Mouse (Mus musculus) spleen, postnatal 36 days (tissue): ENCODE measurements around the gene Tex13c2.

Experiments used
- DNase-seq, 2 experiments: peaks; one replicate each; pipeline ENCODE4 v3.0.0; 2022; ENCODE audit warnings: low spot score in 2 of 2, mixed read lengths in 1 of 2

The Tex13c2 gene

DNA sequence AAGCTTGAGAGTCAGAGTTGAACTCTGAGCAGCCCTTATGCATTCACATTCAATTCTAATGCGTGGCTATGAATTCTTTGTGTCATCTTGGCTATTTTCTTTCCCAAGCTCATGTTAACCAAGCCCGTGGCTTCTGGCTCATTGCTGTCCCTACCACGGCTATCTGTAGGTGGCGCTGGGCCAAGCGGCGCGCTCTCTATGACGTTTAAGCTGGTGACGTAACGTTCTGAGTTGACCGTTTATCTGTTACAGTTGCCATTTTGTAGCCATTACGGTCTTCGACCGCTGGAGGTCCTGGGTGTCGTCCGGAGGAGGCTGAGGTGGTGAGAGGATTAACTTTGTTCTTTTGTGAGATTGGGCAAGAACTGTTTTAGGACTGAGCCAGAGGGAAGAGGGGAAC lies at the start of gene Tex13c2:
Gene Tex13c2, plus strand, starts transcription at position 246 of the 400 bp plus-strand sequence.
- no peak for DNase-seq

DNA sequence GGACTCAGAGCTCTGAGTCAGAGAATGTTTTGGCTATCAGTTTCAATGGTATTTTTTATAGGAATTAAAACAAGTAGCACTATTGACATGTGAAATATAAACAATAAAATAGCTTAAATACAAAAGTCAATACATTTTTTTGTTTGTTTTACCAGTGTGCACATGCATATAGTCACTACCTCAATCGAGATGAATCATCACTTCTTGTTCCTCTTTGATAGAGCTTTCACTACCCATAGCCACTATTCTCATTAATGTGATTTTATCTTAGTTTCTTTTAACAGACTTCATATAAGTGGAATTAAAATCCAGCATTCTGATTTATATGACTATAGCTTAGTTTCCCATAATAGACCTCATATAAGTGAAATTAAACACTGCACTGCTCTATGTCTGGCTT lies 39.2 kb upstream of the Tex13c2 start:
- no peak for DNase-seq

DNA sequence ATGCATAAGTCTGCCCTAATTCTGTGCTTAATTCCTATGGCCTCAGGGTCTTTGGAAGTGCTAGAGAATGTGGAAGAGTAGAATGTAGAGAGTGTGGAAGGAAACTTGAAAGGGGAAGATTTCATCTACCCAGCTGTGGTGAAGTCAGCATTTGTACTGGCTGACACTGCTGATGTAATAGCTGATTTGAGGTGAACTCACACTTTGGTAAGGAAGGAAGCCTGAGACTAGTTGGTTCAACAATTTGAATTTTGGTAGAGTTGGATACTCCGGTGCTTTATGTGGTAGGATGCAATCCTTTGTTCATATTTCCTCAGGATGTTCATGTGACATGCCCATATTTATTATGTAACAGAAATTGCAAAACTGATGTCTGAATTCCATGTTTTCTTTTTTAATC lies 36.5 kb upstream of the Tex13c2 start:
- DNase-seq, result no peak

DNA sequence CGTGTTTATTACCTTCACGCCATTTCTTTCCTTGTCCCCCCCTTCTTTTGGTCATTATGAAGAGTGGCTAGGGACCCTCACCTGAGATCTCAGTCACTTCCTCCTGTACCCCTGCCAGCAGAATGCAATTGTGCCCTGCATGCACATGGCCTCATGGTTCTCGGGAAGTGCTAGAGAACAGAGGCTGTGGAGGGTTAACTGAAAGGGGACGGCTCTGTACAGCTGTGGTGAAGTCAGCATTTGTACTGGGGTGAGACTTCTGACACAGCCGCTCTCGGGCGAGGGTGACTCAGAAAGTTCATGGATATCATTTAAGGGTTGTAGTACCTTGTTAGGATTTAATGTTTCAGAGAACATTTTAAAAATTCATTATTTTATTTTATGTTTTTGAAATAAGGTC lies 35.0 kb upstream of the Tex13c2 start:
- no peak for DNase-seq

DNA sequence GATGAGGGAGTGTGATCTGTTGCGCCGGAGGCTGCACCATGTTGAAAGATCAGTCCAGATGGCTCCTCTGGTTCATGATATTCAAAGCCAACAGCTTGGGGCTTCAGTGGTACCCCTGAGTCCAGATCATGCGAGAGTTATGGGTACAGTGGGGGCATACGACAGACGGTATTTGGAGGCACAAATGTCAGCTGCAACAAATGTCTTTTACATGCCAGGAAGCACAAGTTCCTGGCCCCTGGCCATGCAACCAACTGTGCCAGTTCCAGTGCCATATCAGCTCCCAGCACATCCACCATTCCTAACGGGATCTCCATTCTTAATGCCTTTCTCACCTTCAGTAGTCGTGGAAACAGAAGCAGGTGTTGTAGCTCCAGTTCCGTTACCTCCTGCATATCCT lies 845 bp downstream of the Tex13c2 start:
- DNase-seq, result no peak

DNA sequence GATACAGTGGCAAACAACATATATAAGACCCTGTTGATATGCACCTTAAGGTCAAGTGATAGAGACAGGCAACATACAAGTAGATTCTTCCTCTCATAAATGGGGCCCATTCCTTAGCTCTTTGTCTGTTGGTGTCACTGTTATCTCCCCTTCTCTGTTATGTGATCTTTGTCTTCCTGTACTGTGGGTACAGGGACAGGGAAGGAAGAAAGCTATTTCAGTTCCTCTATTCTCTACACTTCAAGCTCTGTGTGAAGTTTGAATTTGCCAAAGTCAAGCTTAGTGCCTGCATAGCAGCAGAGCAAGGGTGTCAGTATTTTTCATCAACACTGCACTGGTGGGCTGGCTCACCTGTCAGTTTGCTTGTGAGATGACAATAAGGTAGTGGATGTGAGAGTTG lies 11.0 kb downstream of the Tex13c2 start:
- no peak for DNase-seq

DNA sequence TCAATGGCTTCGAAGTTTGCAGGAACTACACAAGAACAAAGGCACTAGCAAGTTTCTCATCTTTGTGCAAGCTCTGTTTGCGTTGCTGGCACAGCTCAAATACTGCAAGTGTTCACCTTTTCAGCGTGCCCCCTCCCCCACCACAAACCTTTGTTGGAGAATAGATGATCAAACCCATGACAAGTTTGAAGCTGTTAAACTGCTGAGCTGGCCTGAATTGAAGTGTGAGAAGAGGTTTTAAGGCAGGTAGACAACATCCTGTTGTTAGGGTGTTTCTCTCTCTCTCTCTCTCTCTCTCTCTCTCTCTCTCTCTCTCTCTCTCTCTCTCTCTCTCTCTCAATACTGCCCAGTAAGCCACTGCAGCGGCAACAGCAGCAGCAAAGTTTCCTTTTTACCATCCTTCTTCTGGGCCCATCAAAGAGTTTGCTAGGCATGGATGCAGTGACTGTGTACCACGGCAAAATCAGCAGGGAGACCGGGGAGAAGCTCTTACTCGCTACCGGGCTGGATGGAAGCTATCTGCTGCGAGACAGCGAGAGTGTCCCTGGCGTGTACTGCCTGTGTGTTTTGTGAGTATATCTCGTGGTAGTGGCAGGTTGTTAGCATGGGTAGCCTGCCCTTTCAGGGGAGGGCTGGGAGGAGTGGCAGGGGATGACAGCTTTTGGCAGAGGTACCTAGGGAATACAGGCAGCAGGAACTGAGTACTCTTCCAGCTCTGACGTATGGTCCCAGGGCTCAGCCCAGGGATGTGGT lies 13.0 kb downstream of the Tex13c2 start, which contains the start of gene Sh2d1a:
Gene Sh2d1a, plus strand, starts transcription at position 163 of the 753 bp plus-strand sequence.
- DNase-seq, result peak in 1 of 2 experiments; percentile 2

DNA sequence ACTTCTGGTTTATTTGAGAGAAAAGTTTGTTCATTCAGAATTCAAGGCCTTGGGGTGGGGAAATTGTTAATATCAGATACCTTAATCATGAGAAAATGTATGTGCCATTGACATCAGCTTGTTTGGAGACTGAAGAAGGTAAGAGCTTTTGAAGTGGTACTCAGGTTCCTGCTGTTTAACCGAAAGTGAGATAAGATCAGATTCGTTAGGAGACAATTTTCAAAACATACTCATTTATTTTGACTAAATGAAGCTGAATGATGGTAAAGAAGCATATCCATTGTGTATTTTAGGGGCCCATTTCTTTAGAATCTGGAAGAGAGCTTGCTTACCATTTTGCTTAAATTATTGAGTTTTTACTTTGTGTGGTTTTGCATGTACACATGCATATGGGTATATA lies 21.6 kb downstream of the Tex13c2 start:
- no peak for DNase-seq

DNA sequence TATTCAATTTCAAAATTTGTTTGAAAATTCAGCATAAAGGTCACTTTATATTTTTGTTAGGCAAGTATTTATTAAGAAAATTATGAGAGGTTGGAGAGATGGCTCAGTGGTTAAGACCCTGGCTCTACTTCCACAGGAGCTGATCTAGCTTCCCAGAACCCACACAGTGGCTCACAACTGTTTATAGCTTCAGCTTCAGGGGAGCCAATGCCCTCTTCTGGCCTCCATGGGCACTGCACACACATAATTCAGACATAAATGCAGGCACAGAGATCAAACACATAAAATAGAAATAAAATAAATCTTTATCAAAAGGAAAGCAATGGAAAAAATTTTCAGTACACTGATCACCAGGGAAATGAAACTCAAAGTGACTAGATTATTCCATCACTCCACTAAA lies 23.1 kb downstream of the Tex13c2 start:
- DNase-seq, result no peak

DNA sequence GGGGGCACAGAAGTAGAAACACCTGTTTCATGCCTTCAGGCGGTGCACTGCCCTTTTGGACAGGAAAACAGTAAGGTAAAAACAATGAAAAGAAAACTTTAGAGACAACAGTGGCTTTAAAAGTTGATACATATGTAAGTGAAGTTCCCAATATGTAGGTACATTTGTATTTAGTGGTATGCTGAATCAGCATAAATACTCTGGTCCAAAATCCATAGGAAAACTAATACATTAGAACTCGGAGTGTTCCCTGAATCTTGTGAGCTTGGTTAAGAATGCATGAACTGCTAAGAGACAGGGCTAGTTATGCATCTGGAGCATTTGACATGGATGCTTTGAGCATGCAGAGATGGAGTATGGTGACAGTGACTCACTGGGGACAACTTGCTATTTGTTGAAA lies 33.4 kb downstream of the Tex13c2 start:
- no peak for DNase-seq

DNA sequence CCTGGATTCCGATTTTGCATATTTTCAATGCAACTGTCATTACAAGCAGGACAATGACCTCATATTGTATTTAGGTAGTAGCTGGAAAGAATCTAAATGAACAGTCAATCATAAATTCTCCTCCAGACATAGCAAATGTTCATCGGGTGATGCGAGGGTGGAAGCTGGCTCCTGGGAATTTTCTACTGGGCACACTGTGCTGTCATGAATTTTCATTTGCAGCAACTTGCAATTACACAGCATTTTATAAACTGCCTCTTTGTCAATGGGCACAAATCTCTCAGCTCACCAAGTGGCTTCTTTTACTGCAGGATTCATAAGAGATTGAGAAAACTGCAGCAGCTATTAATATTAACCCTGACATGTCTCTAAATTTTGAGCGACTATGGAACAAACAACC lies 41.2 kb downstream of the Tex13c2 start:
- DNase-seq, result no peak

DNA sequence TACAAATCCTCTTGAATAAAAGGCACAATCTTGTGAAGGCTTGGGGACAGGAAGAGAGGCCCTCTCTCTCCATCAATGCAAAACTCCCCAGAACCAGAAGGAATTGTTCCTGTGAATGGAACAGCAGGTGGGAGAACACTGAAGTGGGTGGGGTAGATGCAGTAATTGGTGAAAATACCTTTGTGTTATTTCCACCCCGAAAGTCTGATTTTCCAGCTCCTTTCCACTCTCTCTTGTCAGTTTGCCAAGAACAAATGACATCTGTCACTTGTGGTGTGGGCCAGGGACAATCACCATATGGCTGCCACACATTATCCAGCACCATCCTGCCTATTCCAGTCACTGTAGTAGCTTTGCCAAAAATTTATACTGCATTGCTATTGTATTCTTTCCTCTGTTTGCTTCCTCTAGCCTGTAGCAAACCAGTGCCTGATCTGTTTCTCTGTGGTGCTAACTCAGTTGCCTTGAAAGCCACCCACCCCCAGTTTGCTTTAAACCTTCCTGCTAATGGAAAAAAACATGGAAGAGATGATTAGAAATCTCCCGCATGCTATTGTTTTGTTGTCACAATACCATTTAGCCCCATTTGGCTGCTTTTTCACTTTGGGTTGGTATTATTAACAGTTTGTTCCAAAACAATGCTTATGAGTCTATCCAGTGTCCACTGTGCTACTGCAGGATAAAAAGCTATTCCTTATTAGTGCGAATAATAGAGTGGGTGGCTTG lies 50.7 kb downstream of the Tex13c2 start:
- DNase-seq, result no peak

DNA sequence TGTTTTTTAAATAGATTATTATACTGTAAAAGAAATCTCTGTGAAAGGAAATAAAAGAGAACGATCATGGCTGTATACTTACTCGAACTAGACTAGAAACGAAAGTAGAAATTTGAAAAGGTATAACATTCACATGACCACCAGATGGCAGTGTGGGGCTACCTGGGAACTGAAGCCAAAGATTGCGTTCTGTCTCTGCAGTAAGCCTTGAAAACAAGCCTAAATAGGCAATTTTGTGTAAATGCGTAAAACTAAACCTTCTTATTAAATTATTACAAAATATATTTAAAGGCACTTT lies 51.2 kb downstream of the Tex13c2 start:
- peak; percentile 38 to 54 for DNase-seq
